Mouse (Mus musculus) bone marrow macrophage, adult 2 months (primary cell): ENCODE measurements around the gene Abat.

Experiments used
- CTCF ChIP-seq: IDR thresholded peaks from 2 replicates; pipeline ENCODE4 v1.5.1; 2012; ENCODE audit warnings: low read depth, mild to moderate bottlenecking, low read length, moderate library complexity
- POLR2A ChIP-seq: IDR thresholded peaks from 2 replicates; pipeline ENCODE4 v1.6.1; 2012; ENCODE audit warnings: mild to moderate bottlenecking, low read depth, low read length, borderline replicate concordance

DNA sequence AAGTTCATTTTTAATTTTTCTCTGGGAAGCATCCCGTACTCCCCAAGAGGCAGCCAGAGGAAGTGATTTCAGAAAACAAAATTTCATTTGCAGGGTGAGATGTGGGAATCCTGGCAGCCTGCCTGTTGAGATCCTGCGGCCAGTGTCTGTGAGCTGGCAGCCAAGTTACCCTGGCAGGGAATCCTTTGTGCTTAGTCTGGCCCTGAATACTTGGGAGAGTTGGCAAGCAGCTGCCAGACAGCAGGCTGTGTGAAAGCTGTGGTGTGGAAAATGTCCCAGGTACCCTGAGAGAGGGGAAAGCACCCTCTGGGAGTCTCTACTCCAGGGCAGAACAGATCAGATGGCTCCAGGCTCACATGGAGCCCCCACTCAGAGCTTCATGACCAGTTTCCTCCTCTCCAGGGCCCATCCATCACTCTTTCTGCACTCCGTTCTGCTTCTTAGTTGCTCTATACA is 27.7 kb downstream of the Abat start:
- TF ChIP-seq POLR2A (no peak), CTCF (no peak)
